Comparison of ENCODE assay signal across 7 mouse cellular contexts in the genomic region with DNA sequence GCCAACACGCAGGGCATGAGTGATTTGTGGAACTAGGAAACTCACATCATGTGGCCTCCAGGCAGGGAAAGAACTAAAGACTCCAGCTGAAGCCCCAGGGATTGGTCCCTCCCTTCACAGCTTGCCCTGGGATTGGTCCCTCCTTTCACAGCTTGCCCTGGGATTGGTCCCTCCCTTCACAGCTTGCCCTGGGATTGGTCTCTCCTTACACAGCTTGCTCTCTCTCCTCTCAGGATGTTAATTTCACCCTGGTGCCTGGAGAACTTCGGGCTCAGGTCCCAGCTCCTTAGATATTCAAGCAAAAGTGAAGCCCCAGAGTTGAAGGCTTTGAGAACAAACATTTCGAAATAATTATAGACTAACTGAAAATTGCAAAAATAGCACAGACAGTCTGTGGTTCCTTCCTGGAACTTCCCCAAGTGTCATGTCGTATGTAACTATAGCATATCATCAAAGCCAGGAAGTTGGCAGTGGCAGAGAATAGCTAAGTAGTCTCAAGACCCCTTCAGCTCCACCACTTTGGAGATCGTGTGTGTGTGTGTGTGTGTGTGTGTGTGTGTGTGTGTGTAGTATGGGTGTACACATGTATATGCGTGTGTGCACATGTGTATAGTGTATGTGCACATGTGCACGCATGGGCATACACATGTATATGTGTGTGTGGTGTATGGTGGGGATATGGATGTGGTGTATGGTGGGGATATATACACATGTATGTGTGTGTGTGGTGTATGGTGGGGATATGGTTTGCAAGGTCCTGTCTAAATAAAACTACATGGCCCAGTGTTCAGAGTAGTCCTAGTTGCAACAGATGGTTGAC. TPM values are rescaled to one million over a fixed set of nuclear protein-coding genes. Genes with fewer than 3 reads are reported as not detected.
DNase-seq lines count a peak whose midpoint lies in the region; ATAC-seq and TF ChIP-seq lines count a peak whose summit lies in the region.

No protein-coding gene starts in this region.

- no peak for TF ChIP-seq CTCF in kidney, adult 2 months (conservative IDR thresholded peaks at IDR 0.05; ENCODE audit: insufficient read depth, insufficient read length, low read depth, low read length)
- TF ChIP-seq CTCF in olfactory bulb, adult 2 months (IDR thresholded peaks at IDR 0.05; ENCODE audit: insufficient read depth, low read depth, low read length): no peak

- no peak overlapping the region for H3K9ac ChIP-seq in limb, embryonic 11.5 days (ENCODE audit: low read length)
- no peak overlapping the region for H3K9ac ChIP-seq in limb, embryonic 14.5 days (ENCODE audit: low read depth, low read length, severe bottlenecking)

- H3K4me1 ChIP-seq in limb, embryonic 11.5 days (ENCODE audit: control insufficient read depth, insufficient read depth, low read length): no peaks in the 10 kb centered on the region
- H3K4me1 ChIP-seq in limb, embryonic 10.5 days: no peaks in the 10 kb centered on the region
- H3K4me1 ChIP-seq in kidney, adult 2 months (ENCODE audit: control insufficient read depth, insufficient read depth, low read length): peaks cover 4% of the 10 kb centered on the region; the same call in 1 of the 2 replicates
- H3K4me1 ChIP-seq in limb, embryonic 14.5 days (ENCODE audit: control insufficient read depth, insufficient read depth, low read length): no peaks in the 10 kb centered on the region
- H3K4me1 ChIP-seq in olfactory bulb, adult 2 months (ENCODE audit: control insufficient read depth, insufficient read depth, low read length): peaks cover 16% of the 10 kb centered on the region

- H3K9me3 ChIP-seq in limb, embryonic 11.5 days (ENCODE audit: control insufficient read depth, low read length): no peaks in the 10 kb centered on the region
- no peaks in the 10 kb centered on the region for H3K9me3 ChIP-seq in limb, embryonic 10.5 days (replicated peaks)
- H3K9me3 ChIP-seq in limb, embryonic 14.5 days (ENCODE audit: control insufficient read depth, low read length): no peaks in the 10 kb centered on the region

- 67% methylated on average over 7 of the region's 7 CpGs for WGBS in limb, embryonic 11.5 days
- WGBS in limb, embryonic 10.5 days: 71% methylated on average over 7 of the region's 7 CpGs
- WGBS in kidney, adult 2 months: 51% methylated on average over 7 of the region's 7 CpGs
- 66% methylated on average over 7 of the region's 7 CpGs for WGBS in limb, embryonic 14.5 days
- WGBS in olfactory bulb, adult 2 months: 22% methylated on average over 7 of the region's 7 CpGs

- no peak overlapping the region for H3K27ac ChIP-seq in limb, embryonic 11.5 days (replicated peaks; ENCODE audit: low read depth, low read length)
- H3K27ac ChIP-seq in limb, embryonic 10.5 days: no peak overlapping the region
- H3K27ac ChIP-seq in kidney, adult 2 months (ENCODE audit: insufficient read depth, low read depth, low read length): no peak overlapping the region
- H3K27ac ChIP-seq in limb, embryonic 14.5 days (replicated peaks; ENCODE audit: low read depth, low read length): no peak overlapping the region
- peak overlapping the region; percentile 70 for H3K27ac ChIP-seq in olfactory bulb, adult 2 months (ENCODE audit: insufficient read depth, low read depth, low read length)

- TF ChIP-seq POLR2A in kidney, adult 2 months (IDR thresholded peaks at IDR 0.05; ENCODE audit: low read depth, low read length): no peak
- TF ChIP-seq POLR2A in limb, embryonic 14.5 days (IDR thresholded peaks at IDR 0.05; ENCODE audit: borderline replicate concordance, extremely low read depth, insufficient read depth, insufficient read length): no peak
- no peak for TF ChIP-seq POLR2A in olfactory bulb, adult 2 months (IDR thresholded peaks at IDR 0.05; ENCODE audit: insufficient read depth, low read depth, low read length)

- H3K4me2 ChIP-seq in limb, embryonic 11.5 days (ENCODE audit: low read depth, severe bottlenecking): no peak overlapping the region
- no peak overlapping the region for H3K4me2 ChIP-seq in limb, embryonic 14.5 days (replicated peaks; ENCODE audit: low read depth, low read length, severe bottlenecking)

- no peaks in the 10 kb centered on the region for H3K27me3 ChIP-seq in limb, embryonic 11.5 days (ENCODE audit: control insufficient read depth, insufficient read depth, low read length)
- no peaks in the 10 kb centered on the region for H3K27me3 ChIP-seq in limb, embryonic 10.5 days (ENCODE audit: low read depth, poor library complexity, severe bottlenecking)
- no peaks in the 10 kb centered on the region for H3K27me3 ChIP-seq in kidney, adult 2 months (replicated peaks; ENCODE audit: control insufficient read depth, insufficient read depth, low read length)
- no peaks in the 10 kb centered on the region for H3K27me3 ChIP-seq in limb, embryonic 14.5 days (ENCODE audit: control insufficient read depth, insufficient read depth, low read length)

- DNase-seq in limb, embryonic 11.5 days (ENCODE audit: low spot score): peak; percentile 47
- no peak for DNase-seq in limb, embryonic 10.5 days (ENCODE audit: low spot score)
- peak; percentile 43 for DNase-seq in kidney, adult 2 months
- DNase-seq in limb, embryonic 14.5 days (ENCODE audit: low spot score): peak; percentile 47

- ATAC-seq in limb, embryonic 11.5 days (ENCODE audit: insufficient number of reproducible peaks, low FRiP score, low TSS enrichment, low read depth): peak; percentile 65; the same call in 1 of the 2 replicates
- peak; percentile 87 for ATAC-seq in common myeloid progenitor, adult 5-6 weeks (replicated peaks; ENCODE audit: low read depth, poor library complexity, severe bottlenecking)
- peak; percentile 55; the same call in 1 of the 2 replicates for ATAC-seq in limb, embryonic 14.5 days (ENCODE audit: low FRiP score, low read depth)
- ATAC-seq in erythroid progenitor cell, adult 5-6 weeks (replicated peaks; ENCODE audit: low FRiP score, poor library complexity, severe bottlenecking): no peak

- no peaks in the 10 kb centered on the region for H3K36me3 ChIP-seq in limb, embryonic 11.5 days (ENCODE audit: control insufficient read depth, insufficient read depth, low read length)
- H3K36me3 ChIP-seq in limb, embryonic 10.5 days: no peaks in the 10 kb centered on the region
- H3K36me3 ChIP-seq in kidney, adult 2 months (ENCODE audit: control insufficient read depth, insufficient read depth, low read length): no peaks in the 10 kb centered on the region
- no peaks in the 10 kb centered on the region for H3K36me3 ChIP-seq in limb, embryonic 14.5 days (ENCODE audit: control insufficient read depth, insufficient read depth, low read length)

- no peak overlapping the region for H3K4me3 ChIP-seq in limb, embryonic 11.5 days (ENCODE audit: low read depth, low read length)
- no peak overlapping the region for H3K4me3 ChIP-seq in limb, embryonic 10.5 days
- H3K4me3 ChIP-seq in kidney, adult 2 months (ENCODE audit: insufficient read depth, low read depth, low read length): no peak overlapping the region
- no peak overlapping the region for H3K4me3 ChIP-seq in limb, embryonic 14.5 days (replicated peaks; ENCODE audit: low read length)
- no peak overlapping the region for H3K4me3 ChIP-seq in olfactory bulb, adult 2 months (ENCODE audit: insufficient read depth, low read depth, low read length)

RNA-seq across cellular contexts. Expression of gene Drc7, which starts 17.6 kb away (rescaled TPM):
- polyA plus RNA-seq in limb, embryonic 11.5 days (2014; fragmentation: Nextera tagmentation; extraction: Ambion mirVana): 0.11 and 0.18 TPM in 2 replicates
- polyA plus RNA-seq in limb, embryonic 10.5 days (2016; fragmentation: Nextera tagmentation; extraction: Ambion mirVana): 0.23 TPM in 2 replicates
- 8.4 and 9.8 TPM in 2 replicates for total RNA-seq in common myeloid progenitor, adult 5-6 weeks (2017)
- 0.05 and 0.10 TPM in 2 replicates for polyA plus RNA-seq in kidney, adult 2 months (2012; rRNA removed)
- 0.10 and 0.12 TPM in 2 replicates for polyA plus RNA-seq in limb, embryonic 14.5 days (2012; rRNA removed)
- polyA plus RNA-seq in limb, embryonic 14.5 days (2014; fragmentation: Nextera tagmentation; extraction: Ambion mirVana): 0.26 TPM in 1 of 2 replicates, not detected in the other
- polyA plus RNA-seq in olfactory bulb, adult 2 months (2012; ENCODE audit: insufficient read depth, insufficient read length, low replicate concordance, missing spikeins): not detected in 2 replicates
- not detected in 2 replicates for total RNA-seq in erythroid progenitor cell, adult 5-6 weeks (2015; ENCODE audit: low replicate concordance)
- 2.4 and 7.9 TPM in 2 replicates for total RNA-seq in erythroid progenitor cell, adult 5-6 weeks (2017; ENCODE audit: low replicate concordance)

RNA-seq across cellular contexts. Expression of gene Adgrg3, which starts 19.8 kb away (rescaled TPM):
- 2.7 and 3.8 TPM in 2 replicates for polyA plus RNA-seq in limb, embryonic 11.5 days (2014; fragmentation: Nextera tagmentation; extraction: Ambion mirVana)
- polyA plus RNA-seq in limb, embryonic 10.5 days (2016; fragmentation: Nextera tagmentation; extraction: Ambion mirVana): 3.4 and 4.2 TPM in 2 replicates
- 144 and 156 TPM in 2 replicates for total RNA-seq in common myeloid progenitor, adult 5-6 weeks (2017)
- polyA plus RNA-seq in kidney, adult 2 months (2012; rRNA removed): 9.9 and 12.7 TPM in 2 replicates
- polyA plus RNA-seq in limb, embryonic 14.5 days (2012; rRNA removed): 6.7 and 8.0 TPM in 2 replicates
- polyA plus RNA-seq in limb, embryonic 14.5 days (2014; fragmentation: Nextera tagmentation; extraction: Ambion mirVana): 3.3 and 4.3 TPM in 2 replicates
- not detected in 2 replicates for polyA plus RNA-seq in olfactory bulb, adult 2 months (2012; ENCODE audit: insufficient read depth, insufficient read length, low replicate concordance, missing spikeins)
- 10.1 and 12.2 TPM in 2 replicates for total RNA-seq in erythroid progenitor cell, adult 5-6 weeks (2015; ENCODE audit: low replicate concordance)
- total RNA-seq in erythroid progenitor cell, adult 5-6 weeks (2017; ENCODE audit: low replicate concordance): 3.5 and 10.3 TPM in 2 replicates

RNA-seq across cellular contexts. Expression of gene Katnb1, which starts 43.7 kb away (rescaled TPM):
- 23.6 and 31.7 TPM in 2 replicates for polyA plus RNA-seq in limb, embryonic 11.5 days (2014; fragmentation: Nextera tagmentation; extraction: Ambion mirVana)
- 29.4 and 33.3 TPM in 2 replicates for polyA plus RNA-seq in limb, embryonic 10.5 days (2016; fragmentation: Nextera tagmentation; extraction: Ambion mirVana)
- 17.5 and 24.6 TPM in 2 replicates for total RNA-seq in common myeloid progenitor, adult 5-6 weeks (2017)
- polyA plus RNA-seq in kidney, adult 2 months (2012; rRNA removed): 22.2 and 23.7 TPM in 2 replicates
- polyA plus RNA-seq in limb, embryonic 14.5 days (2012; rRNA removed): 31.6 and 39.4 TPM in 2 replicates
- 21.4 and 21.6 TPM in 2 replicates for polyA plus RNA-seq in limb, embryonic 14.5 days (2014; fragmentation: Nextera tagmentation; extraction: Ambion mirVana)
- not detected in 2 replicates for polyA plus RNA-seq in olfactory bulb, adult 2 months (2012; ENCODE audit: insufficient read depth, insufficient read length, low replicate concordance, missing spikeins)
- 8.8 and 10.8 TPM in 2 replicates for total RNA-seq in erythroid progenitor cell, adult 5-6 weeks (2015; ENCODE audit: low replicate concordance)
- total RNA-seq in erythroid progenitor cell, adult 5-6 weeks (2017; ENCODE audit: low replicate concordance): 13.9 and 23.1 TPM in 2 replicates
